Mouse (Mus musculus) ES-E14 (cell line): Measurements from ENCODE around the gene Kdm5a.

ENCODE experiments used
- CHD2 ChIP-seq: IDR thresholded peaks from 2 replicates; pipeline ENCODE4 v1.6.1; 2014; ENCODE audit warnings: mild to moderate bottlenecking, low read depth, low read length, inconsistent platforms
- HCFC1 ChIP-seq: IDR thresholded peaks from 2 replicates; pipeline ENCODE4 v1.6.1; 2012; ENCODE audit warnings: low read length, inconsistent platforms, borderline replicate concordance; ENCODE audit not compliant: insufficient read depth
- MAFK ChIP-seq: IDR thresholded peaks from 2 replicates; pipeline ENCODE4 v1.6.1; 2014; ENCODE audit warnings: mild to moderate bottlenecking, low read depth, low read length, inconsistent platforms; ENCODE audit not compliant: insufficient read depth
- ZC3H11A ChIP-seq: IDR thresholded peaks from 2 replicates; pipeline ENCODE4 v1.6.1; 2012; ENCODE audit warnings: low read depth, mild to moderate bottlenecking, inconsistent platforms, low read length, borderline replicate concordance
- ZNF384 ChIP-seq: IDR thresholded peaks from 2 replicates; pipeline ENCODE4 v1.6.1; 2012; ENCODE audit warnings: low read depth, low read length, inconsistent platforms

DNA sequence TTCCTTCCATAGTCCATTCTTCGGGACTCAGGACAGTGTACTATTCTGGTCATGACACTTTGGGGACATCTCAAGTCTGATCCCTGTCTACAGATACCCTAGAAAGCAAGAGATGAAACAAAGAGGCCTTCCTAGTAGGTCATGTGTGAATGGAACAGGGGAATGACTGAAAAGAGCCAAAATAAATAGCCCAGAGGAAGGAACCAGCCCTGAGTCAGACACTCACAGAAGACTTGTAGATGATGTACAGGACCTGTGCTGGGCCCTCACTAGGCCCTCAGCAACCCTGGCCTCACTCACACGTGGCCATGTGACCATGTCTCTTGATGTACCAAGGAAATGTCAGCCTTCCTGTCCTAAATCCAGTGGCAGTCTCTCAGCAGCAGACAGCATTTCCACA, 125.5 kb downstream of the Kdm5a start:
- TF ChIP-seq ZNF384 = no peak
- TF ChIP-seq CHD2 = no peak
- TF ChIP-seq ZC3H11A = no peak
- TF ChIP-seq HCFC1 = no peak
- TF ChIP-seq MAFK = no peak
